Mouse (Mus musculus) NIH3T3 (cell line): ENCODE measurements around the gene Morn5.

Experiments
- DNase-seq: peaks from one replicate; pipeline ENCODE4 v3.0.0-alpha.2; 2012; ENCODE audit warnings: low read depth

Gene Morn5

DNA sequence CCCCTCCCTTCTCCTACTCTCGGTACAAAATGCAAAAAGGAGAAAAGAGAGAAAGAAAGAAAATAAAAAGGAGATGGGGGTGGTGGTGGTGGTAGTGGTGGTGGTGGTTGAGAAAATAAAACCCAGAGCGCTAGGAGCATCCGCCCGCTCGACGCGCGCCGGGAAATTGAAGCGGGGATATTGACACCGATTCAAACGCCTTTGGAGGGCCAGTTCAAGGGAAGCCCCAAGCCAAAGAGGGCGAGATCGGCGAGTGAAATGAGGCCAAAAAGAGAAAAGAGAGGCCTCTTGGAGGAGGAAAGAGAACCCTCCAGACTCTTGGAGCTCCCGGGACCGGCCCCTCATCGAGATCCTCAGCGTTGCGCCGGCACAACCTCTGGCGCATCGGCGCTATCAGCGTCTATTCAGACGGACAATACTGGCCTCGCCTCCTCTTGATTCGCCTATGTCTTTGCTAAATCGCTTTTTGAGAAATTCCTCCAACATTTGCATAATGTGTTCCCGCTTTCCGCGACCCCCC, 55.2 kb downstream of the Morn5 start:
- DNase-seq: peak; percentile 46

DNA sequence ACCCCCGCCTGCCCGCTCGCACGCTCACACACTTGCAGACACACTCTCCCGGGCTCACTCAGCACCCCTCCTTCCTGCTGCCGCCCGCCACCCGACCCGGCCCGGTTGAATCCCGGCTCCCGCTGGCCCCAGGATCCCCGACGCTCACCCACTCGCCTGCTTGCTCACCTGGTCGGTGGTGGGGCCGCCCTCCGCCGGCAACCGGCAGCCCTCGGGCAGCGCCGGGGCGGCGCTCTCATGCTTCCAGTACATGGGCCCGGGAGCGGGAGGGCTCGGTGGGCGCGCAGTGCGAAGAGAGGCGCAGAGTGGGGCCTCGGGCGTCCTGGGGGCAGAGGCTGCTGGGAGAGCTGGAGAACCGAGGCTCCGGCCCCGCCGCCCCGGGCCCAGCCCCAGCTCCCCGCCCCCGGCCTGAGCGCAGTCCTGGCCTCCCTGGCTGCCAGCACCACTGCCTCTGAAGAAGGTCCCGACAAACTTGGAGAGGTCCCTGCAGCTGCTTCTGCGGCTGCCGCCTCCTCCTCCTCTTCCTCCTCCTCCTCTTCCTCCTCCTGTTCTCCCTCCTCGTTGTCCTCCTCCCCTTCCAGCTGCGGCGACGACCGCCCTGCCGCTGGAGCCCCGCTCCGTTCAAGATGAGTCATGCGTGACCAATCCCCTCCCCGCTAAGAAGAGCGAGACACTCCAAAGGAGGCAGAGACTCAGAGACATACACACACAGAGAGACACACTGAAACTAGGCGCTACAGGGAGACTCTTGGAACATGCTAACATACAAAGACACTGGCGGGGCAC, 55.9 kb downstream of the Morn5 start, which contains the start of gene Lhx6:
Lhx6 (minus strand) TSS at position 453 of the 786 bp plus-strand sequence.
- peak; percentile 62 for DNase-seq

DNA sequence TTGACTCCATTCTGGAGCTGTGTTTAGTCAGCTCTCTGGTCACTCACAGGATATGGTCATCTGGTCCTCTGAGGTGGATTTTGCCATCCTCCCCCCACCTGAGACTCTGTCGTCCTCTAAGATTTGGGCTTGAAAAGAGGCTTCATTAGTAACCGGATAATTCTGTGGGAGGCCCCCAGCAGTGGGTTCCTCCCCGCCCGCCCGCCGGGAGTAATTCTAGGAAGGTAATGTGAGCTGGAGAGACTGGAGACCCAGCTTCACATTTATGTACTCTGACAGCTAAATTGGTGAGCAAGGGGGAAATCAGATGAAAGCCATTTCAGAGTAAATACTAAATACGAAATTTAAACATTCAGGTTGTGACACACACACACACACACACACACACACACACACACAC, 59.4 kb downstream of the Morn5 start:
- DNase-seq: no peak

DNA sequence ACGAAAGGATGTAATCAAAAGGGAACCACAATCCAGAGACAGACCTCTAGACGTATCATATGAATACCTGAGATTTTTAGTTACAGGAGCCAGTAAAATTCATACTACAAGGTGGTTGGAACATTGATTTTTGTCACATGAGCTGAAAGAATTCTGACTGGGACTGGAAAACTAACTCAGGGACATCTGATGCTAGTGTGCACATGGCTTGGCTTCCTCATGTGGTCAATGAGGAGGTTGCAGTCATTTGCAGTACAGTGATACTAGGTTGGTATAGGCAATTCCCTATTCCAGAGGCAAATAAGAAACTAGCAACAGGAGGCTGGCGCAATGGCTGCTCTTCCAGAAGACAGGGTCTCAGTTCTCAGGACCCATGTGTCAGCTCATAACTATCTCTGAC, 63.4 kb downstream of the Morn5 start:
- peak; percentile 9 for DNase-seq

DNA sequence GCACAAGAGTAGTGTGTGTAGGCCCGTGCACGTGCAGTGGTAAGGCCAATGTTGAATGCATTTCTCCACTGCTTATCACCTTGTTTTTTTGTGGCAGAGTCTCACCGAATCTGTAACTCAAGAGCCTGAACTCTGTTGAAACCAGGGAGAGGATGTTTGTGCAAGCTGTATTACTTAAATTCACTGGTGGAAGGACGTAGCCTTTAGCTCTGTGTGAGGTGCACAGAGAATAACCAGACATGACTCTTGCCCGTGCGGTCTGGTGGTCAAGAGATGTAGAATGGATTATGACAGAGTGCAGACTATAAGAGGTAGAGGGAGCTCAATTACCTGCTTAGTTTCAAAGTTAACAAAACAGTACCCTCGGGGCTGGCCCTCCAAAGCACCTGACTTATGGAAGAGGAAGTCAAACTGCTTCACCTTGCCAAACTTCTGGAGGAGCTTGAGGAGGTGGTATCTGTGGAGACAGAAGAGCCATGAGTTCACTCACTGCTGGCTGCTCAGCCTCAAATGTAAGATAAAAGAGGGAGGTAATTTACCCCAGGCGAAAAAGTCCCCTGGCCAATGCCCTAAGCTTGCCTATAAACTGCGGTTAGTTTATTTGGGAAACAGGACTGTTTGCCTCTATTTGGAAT, 77.7 kb downstream of the Morn5 start:
- no peak for DNase-seq

DNA sequence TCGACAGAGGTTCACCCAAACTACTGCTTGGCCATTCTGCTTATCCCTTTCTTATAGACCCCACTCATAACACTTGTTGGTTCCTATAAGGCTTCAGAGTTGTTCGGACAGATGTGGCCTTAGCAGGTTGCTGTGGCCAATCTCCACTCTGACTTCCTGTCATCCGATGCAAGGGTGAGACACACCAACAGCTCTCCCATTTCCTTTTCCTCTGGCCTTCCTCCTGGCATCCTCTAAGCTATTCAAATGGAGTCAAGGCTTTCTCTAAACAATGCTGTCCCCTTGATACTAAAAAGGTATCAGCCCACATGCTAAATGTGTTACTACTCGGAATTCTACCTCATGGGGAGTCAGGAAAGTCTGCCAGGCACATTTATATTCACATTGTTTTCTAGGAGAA, 78.7 kb downstream of the Morn5 start:
- no peak for DNase-seq

DNA sequence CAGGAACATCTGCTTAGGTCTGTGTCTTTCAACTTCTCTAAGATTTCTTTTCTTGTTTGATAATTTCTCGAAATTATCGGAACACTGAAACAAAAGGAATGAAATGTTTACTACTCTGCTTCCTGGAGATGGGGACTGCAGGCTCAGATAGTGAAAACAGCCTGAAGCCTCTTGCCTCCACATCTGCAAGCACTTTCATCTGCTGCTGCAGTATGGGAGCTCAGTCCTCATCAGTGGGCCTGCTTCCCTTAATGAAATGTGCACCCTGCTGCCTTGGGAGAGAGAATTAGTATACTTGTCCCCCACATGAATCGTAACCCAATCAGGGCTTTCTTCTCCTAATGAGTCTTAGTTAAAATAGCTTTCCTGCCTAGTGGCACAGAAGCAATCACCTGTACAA, 79.8 kb downstream of the Morn5 start:
- no peak for DNase-seq
